Mouse (Mus musculus): ENCODE results near the gene Nags. TPM values are rescaled to one million over a fixed set of nuclear protein-coding genes. Genes with fewer than 3 reads are reported as not detected.
"Not testable (repeated sequence)": the region's sequence is repeated elsewhere in the genome, so short reads cannot be mapped to it uniquely, and the experiment has no call there.

Gene Nags
- total RNA-seq, 2 experiments from 2014 or later: not detected

- no peak for DNase-seq
Observed at GRCm38 (mm10) chr11:102156786-102157089, 11.4 kb downstream of the Nags start.

GRCm38 (mm10) chr11:102158024-102158423 lies 12.7 kb downstream of the Nags start:
- DNase-seq: not testable (repeated sequence)

GRCm38 (mm10) chr11:102159781-102160180 lies 14.5 kb downstream of the Nags start:
- no peak for DNase-seq

GRCm38 (mm10) chr11:102165971-102166722 lies 20.8 kb downstream of the Nags start:
- no peak for DNase-seq

GRCm38 (mm10) chr11:102167539-102167938 lies 22.2 kb downstream of the Nags start:
- DNase-seq: no peak

- DNase-seq: no peak
Observed at GRCm38 (mm10) chr11:102168689-102169088, 23.4 kb downstream of the Nags start.

- no peak for DNase-seq
Observed at GRCm38 (mm10) chr11:102179836-102180235, 34.5 kb downstream of the Nags start.

- DNase-seq: no peak
Observed at GRCm38 (mm10) chr11:102184253-102184645, 38.9 kb downstream of the Nags start.

- peak; percentile 98 for DNase-seq
Observed at GRCm38 (mm10) chr11:102184646-102185495, 39.6 kb downstream of the Nags start, which contains the start of gene Lsm12. Gene Lsm12, minus strand, starts transcription at chr11:102185296.

GRCm38 (mm10) chr11:102185677-102186076 lies 40.4 kb downstream of the Nags start:
- no peak for DNase-seq

GRCm38 (mm10) chr11:102186235-102186634 lies 40.9 kb downstream of the Nags start:
- no peak for DNase-seq

- no peak for DNase-seq
Observed at GRCm38 (mm10) chr11:102188980-102189379, 43.7 kb downstream of the Nags start.

- peak; percentile 92 for DNase-seq
Observed at GRCm38 (mm10) chr11:102189461-102190436, 44.4 kb downstream of the Nags start, which contains the start of gene G6pc3. Gene G6pc3, plus strand, starts transcription at chr11:102189620.

GRCm38 (mm10) chr11:102190848-102191247 lies 45.5 kb downstream of the Nags start:
- DNase-seq: no peak

GRCm38 (mm10) chr11:102193657-102194440 lies 48.5 kb downstream of the Nags start:
- DNase-seq: no peak

GRCm38 (mm10) chr11:102196018-102196797 lies 50.9 kb downstream of the Nags start:
- no peak for DNase-seq

GRCm38 (mm10) chr11:102198245-102198644 lies 52.9 kb downstream of the Nags start:
- DNase-seq: no peak

All from heart, postnatal 4 days (tissue).